In the genomic region with DNA sequence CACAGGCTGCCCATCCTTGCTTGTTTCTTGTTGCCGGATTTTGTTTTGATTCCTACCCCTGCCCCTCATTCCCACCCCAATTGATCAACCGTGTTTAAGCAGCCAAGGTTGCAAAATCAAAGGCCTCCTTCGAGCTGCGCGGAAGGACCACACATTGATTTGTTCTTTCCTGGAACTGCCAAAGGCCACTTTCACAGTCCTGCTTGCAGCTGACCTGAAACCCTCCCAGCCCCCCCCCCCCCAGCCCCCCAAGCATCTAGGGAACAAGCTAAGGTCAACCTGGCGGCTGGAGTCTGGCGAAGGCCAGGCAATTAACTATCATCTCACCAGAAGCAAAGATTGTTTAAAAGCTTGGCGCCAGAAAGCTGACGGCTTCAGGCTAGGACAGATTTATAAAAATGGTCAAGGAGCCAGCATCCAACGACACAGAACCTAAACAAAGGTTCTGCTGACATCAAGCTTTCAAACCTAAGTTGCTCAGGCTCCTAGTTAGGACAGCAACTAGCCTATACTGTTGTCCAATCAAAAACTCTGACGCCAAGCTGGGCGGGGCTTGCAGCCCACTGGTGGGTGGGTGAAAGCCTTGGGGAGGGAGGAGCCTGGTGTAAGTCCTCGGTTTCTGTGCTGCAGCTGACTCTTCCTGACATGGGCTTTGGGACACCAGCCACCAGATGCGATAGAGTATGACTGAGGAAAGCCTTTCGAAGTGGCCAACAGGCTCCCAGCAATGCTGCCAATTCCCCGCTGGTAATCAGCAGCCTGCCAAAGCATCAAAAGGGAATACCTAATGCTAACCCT, we compare ENCODE assay signal across 9 mouse cellular contexts. TPM values are rescaled to one million over a fixed set of nuclear protein-coding genes. Genes with fewer than 3 reads are reported as not detected.
DNase-seq lines count a peak whose midpoint lies in the region; ATAC-seq lines count a peak whose summit lies in the region.
"Had no signal": no experiment of that assay in that cellular context is flagged by ENCODE, and none has a peak within 500 bp of the region (broad histone marks: within the 10 kb centered on the region; RNA-seq: fewer than 3 reads in every experiment).

No protein-coding gene starts in this region.

- no peak overlapping the region for H3K27ac ChIP-seq in embryonic facial prominence, embryonic 13.5 days
- H3K27ac ChIP-seq in heart, embryonic 16.5 days (ENCODE audit: low read length) = no peak overlapping the region
- H3K27ac ChIP-seq in stomach, embryonic 15.5 days = 0 out of 2 replicates have a peak overlapping the region, but pooled peaks have one; percentile 28

- WGBS in embryonic facial prominence, embryonic 13.5 days = 20% methylated on average over 16 of the region's 16 CpGs
- WGBS in heart, embryonic 16.5 days = 36% methylated on average over 16 of the region's 16 CpGs
- WGBS in stomach, embryonic 15.5 days = 18% methylated on average over 16 of the region's 16 CpGs

- 0 out of 2 replicates have a peak, but pooled peaks have one; percentile 52 for ATAC-seq in embryonic facial prominence, embryonic 13.5 days (ENCODE audit: insufficient number of reproducible peaks, insufficient read depth, low FRiP score, low TSS enrichment, low read depth)
- ATAC-seq in heart, embryonic 16.5 days (replicated peaks; ENCODE audit: extremely low read depth, insufficient read depth, low FRiP score) = peak; percentile 79
- peak; percentile 85 for ATAC-seq in stomach, embryonic 15.5 days (ENCODE audit: insufficient read depth, low FRiP score, low read depth)
- ATAC-seq: Patski had no signal

- H3K36me3 ChIP-seq in embryonic facial prominence, embryonic 13.5 days = no peaks in the 10 kb centered on the region
- no peaks in the 10 kb centered on the region for H3K36me3 ChIP-seq in heart, embryonic 16.5 days (ENCODE audit: control insufficient read depth, insufficient read depth)
- no peaks in the 10 kb centered on the region for H3K36me3 ChIP-seq in stomach, embryonic 15.5 days

- no peaks in the 10 kb centered on the region for H3K9me3 ChIP-seq in embryonic facial prominence, embryonic 13.5 days
- H3K9me3 ChIP-seq in heart, embryonic 16.5 days (replicated peaks; ENCODE audit: control insufficient read depth, low read length) = no peaks in the 10 kb centered on the region
- no peaks in the 10 kb centered on the region for H3K9me3 ChIP-seq in stomach, embryonic 15.5 days

- H3K27me3 ChIP-seq in embryonic facial prominence, embryonic 13.5 days = no peaks in the 10 kb centered on the region
- H3K27me3 ChIP-seq in heart, embryonic 16.5 days (ENCODE audit: control insufficient read depth, insufficient read depth, low read length) = no peaks in the 10 kb centered on the region
- no peaks in the 10 kb centered on the region for H3K27me3 ChIP-seq in stomach, embryonic 15.5 days (replicated peaks)
- H3K27me3 ChIP-seq: Patski had no signal

- H3K4me3 ChIP-seq in embryonic facial prominence, embryonic 13.5 days = peak overlapping the region; percentile 16
- H3K4me3 ChIP-seq in heart, embryonic 16.5 days (ENCODE audit: low read length) = no peak overlapping the region
- 0 out of 2 replicates have a peak overlapping the region, but pooled peaks have one; percentile 7 for H3K4me3 ChIP-seq in stomach, embryonic 15.5 days (replicated peaks)

- DNase-seq in right cerebral cortex, adult 18-20 months = peak; percentile 59
- no peak for DNase-seq in right cerebral cortex, postnatal 14 days
- DNase-seq in kidney, postnatal 10 days = peak; percentile 85
- DNase-seq in lung, postnatal 10 days = peak; percentile 85
- DNase-seq in right cerebral cortex, postnatal 36 days (ENCODE audit: low spot score in 2 of 2) = no peak

- H3K4me2 ChIP-seq in embryonic facial prominence, embryonic 13.5 days = peak overlapping the region; percentile 47
- peak overlapping the region; percentile 28; the same call in 1 of the 2 replicates for H3K4me2 ChIP-seq in heart, embryonic 16.5 days (ENCODE audit: low read depth, low read length)
- H3K4me2 ChIP-seq in stomach, embryonic 15.5 days = peak overlapping the region; percentile 43

- peaks cover 15% of the 10 kb centered on the region for H3K4me1 ChIP-seq in embryonic facial prominence, embryonic 13.5 days
- no peaks in the 10 kb centered on the region for H3K4me1 ChIP-seq in heart, embryonic 16.5 days (ENCODE audit: control insufficient read depth, insufficient read depth, low read length)
- H3K4me1 ChIP-seq in stomach, embryonic 15.5 days = peaks cover 9% of the 10 kb centered on the region

- H3K9ac ChIP-seq in embryonic facial prominence, embryonic 13.5 days = no peak overlapping the region
- no peak overlapping the region for H3K9ac ChIP-seq in heart, embryonic 16.5 days (ENCODE audit: low read length)
- no peak overlapping the region for H3K9ac ChIP-seq in stomach, embryonic 15.5 days

RNA-seq across cellular contexts. Expression of a gene that starts 13.0 kb away (rescaled TPM):
- 4.3 TPM in 2 replicates for polyA plus RNA-seq in embryonic facial prominence, embryonic 13.5 days (2015; fragmentation: Nextera tagmentation; extraction: Ambion mirVana)
- polyA plus RNA-seq in heart, embryonic 16.5 days (2015; fragmentation: Nextera tagmentation; extraction: Ambion mirVana) = 0.49 and 0.76 TPM in 2 replicates
- polyA plus RNA-seq in stomach, embryonic 15.5 days (2015; fragmentation: Nextera tagmentation; extraction: Ambion mirVana) = 4.2 and 4.5 TPM in 2 replicates

Comparison
In these comparisons a context has a peak if more than half of its experiments do, and no peak if none do; other contexts are left out.
1. DNase-seq: peak in right cerebral cortex, adult 18-20 months (single experiment), kidney, postnatal 10 days (single experiment) and lung, postnatal 10 days (single experiment); none in right cerebral cortex, postnatal 14 days (single experiment) and right cerebral cortex, postnatal 36 days (0 of 2).
2. Peak in every context shown above with its lines, with median percentiles within 50 percentile points of each other: ATAC-seq and H3K4me2 ChIP-seq.